Comparison of ENCODE assay signal across 8 mouse cellular contexts in genomic region chr7:25379551-25380351, GRCm38 (mm10). TPM values are rescaled to one million over a fixed set of nuclear protein-coding genes. Genes with fewer than 3 reads are reported as not detected.
DNase-seq lines count a peak whose midpoint lies in the region; ATAC-seq lines count a peak whose summit lies in the region.

No protein-coding gene starts in this region.

- DNase-seq in layer of hippocampus, adult 9-11 months, result peak; percentile 44
- DNase-seq in layer of hippocampus, adult 9-10 months (ENCODE audit: low spot score), result no peak
- DNase-seq in c-Kit-positive CD71-negative TER-119-negative erythroid progenitor cells, embryonic 14.5 days (ENCODE audit: low read depth), result peak; percentile 48
- DNase-seq in forelimb bud, embryonic 11.5 days (ENCODE audit: low read depth, low spot score), result peak; percentile 74

- peak overlapping the region; percentile 44 for H3K4me3 ChIP-seq in intestine, embryonic 16.5 days (ENCODE audit: low read length)
- peak overlapping the region; percentile 41 for H3K4me3 ChIP-seq in lung, embryonic 15.5 days

- no peaks in the 10 kb centered on the region for H3K27me3 ChIP-seq in intestine, embryonic 16.5 days (replicated peaks; ENCODE audit: control insufficient read depth, insufficient read depth, low read length)
- H3K27me3 ChIP-seq in lung, embryonic 15.5 days, result no peaks in the 10 kb centered on the region

- peaks cover 19% of the 10 kb centered on the region for H3K4me1 ChIP-seq in intestine, embryonic 16.5 days (ENCODE audit: control insufficient read depth, insufficient read depth, low read length)
- H3K4me1 ChIP-seq in lung, embryonic 15.5 days, result peaks cover 29% of the 10 kb centered on the region

- H3K27ac ChIP-seq in intestine, embryonic 16.5 days (ENCODE audit: low read length), result peak overlapping the region; percentile 59
- H3K27ac ChIP-seq in lung, embryonic 15.5 days, result peak overlapping the region; percentile 43

- H3K36me3 ChIP-seq in intestine, embryonic 16.5 days (ENCODE audit: control insufficient read depth, insufficient read depth, low read length), result peaks cover 4% of the 10 kb centered on the region
- H3K36me3 ChIP-seq in lung, embryonic 15.5 days, result peaks cover 16% of the 10 kb centered on the region

- peak overlapping the region; percentile 67 for H3K9ac ChIP-seq in intestine, embryonic 16.5 days (ENCODE audit: low read depth, low read length)
- H3K9ac ChIP-seq in lung, embryonic 15.5 days, result peak overlapping the region; percentile 21

- peak; percentile 63 for ATAC-seq in intestine, embryonic 16.5 days
- peak; percentile 47; the same call in 1 of the 2 replicates for ATAC-seq in lung, embryonic 15.5 days (ENCODE audit: borderline replicate concordance, extremely low read depth, low FRiP score, low TSS enrichment)
- peak; percentile 52 for ATAC-seq in neutrophil, adult 5-6 weeks (ENCODE audit: extremely low read depth, insufficient number of reproducible peaks, low FRiP score, poor library complexity, severe bottlenecking)
- no peak for ATAC-seq in monocyte, adult 5-6 weeks (replicated peaks; ENCODE audit: insufficient number of reproducible peaks, low FRiP score, low TSS enrichment, poor library complexity, severe bottlenecking)

- WGBS in intestine, embryonic 16.5 days, result 4% methylated on average over 41 of the region's 42 CpGs
- 1% methylated on average over 42 of the region's 42 CpGs for WGBS in lung, embryonic 15.5 days

- H3K9me3 ChIP-seq in intestine, embryonic 16.5 days (ENCODE audit: control insufficient read depth, low read length), result no peaks in the 10 kb centered on the region
- no peaks in the 10 kb centered on the region for H3K9me3 ChIP-seq in lung, embryonic 15.5 days

- peak overlapping the region; percentile 77 for H3K4me2 ChIP-seq in intestine, embryonic 16.5 days (ENCODE audit: low read depth, low read length)
- peak overlapping the region; percentile 67 for H3K4me2 ChIP-seq in lung, embryonic 15.5 days

RNA-seq across cellular contexts. Expression of gene Cnfn, which starts 10.2 kb away (rescaled TPM):
- 0.69 and 1.1 TPM in 2 replicates for polyA plus RNA-seq in intestine, embryonic 16.5 days (2015; fragmentation: Nextera tagmentation; extraction: Ambion mirVana)
- 0.52 and 0.57 TPM in 2 replicates for polyA plus RNA-seq in lung, embryonic 15.5 days (2015; fragmentation: Nextera tagmentation; extraction: Ambion mirVana)
- not detected in 2 replicates for total RNA-seq in neutrophil, adult 5-6 weeks (2017)
- total RNA-seq in monocyte, adult 5-6 weeks (2017), result not detected in 3 replicates

RNA-seq across cellular contexts. Expression of gene Lipe, which starts 18.8 kb away (rescaled TPM):
- polyA plus RNA-seq in intestine, embryonic 16.5 days (2015; fragmentation: Nextera tagmentation; extraction: Ambion mirVana), result 9.1 and 11.8 TPM in 2 replicates
- 9.3 and 9.4 TPM in 2 replicates for polyA plus RNA-seq in lung, embryonic 15.5 days (2015; fragmentation: Nextera tagmentation; extraction: Ambion mirVana)
- total RNA-seq in neutrophil, adult 5-6 weeks (2017), result 26.2 and 29.1 TPM in 2 replicates
- total RNA-seq in monocyte, adult 5-6 weeks (2017), result 19.5 to 19.9 TPM (median 19.7 TPM) in 3 replicates

RNA-seq across cellular contexts. Expression of gene Cxcl17, which starts 32.9 kb away (rescaled TPM):
- polyA plus RNA-seq in intestine, embryonic 16.5 days (2015; fragmentation: Nextera tagmentation; extraction: Ambion mirVana), result 0.18 and 0.43 TPM in 2 replicates
- polyA plus RNA-seq in lung, embryonic 15.5 days (2015; fragmentation: Nextera tagmentation; extraction: Ambion mirVana), result 0.21 and 0.34 TPM in 2 replicates
- not detected in 2 replicates for total RNA-seq in neutrophil, adult 5-6 weeks (2017)
- not detected in 3 replicates for total RNA-seq in monocyte, adult 5-6 weeks (2017)
